Mouse (Mus musculus): ENCODE data around the gene Gm2115.

Gm2115 gene

DNA sequence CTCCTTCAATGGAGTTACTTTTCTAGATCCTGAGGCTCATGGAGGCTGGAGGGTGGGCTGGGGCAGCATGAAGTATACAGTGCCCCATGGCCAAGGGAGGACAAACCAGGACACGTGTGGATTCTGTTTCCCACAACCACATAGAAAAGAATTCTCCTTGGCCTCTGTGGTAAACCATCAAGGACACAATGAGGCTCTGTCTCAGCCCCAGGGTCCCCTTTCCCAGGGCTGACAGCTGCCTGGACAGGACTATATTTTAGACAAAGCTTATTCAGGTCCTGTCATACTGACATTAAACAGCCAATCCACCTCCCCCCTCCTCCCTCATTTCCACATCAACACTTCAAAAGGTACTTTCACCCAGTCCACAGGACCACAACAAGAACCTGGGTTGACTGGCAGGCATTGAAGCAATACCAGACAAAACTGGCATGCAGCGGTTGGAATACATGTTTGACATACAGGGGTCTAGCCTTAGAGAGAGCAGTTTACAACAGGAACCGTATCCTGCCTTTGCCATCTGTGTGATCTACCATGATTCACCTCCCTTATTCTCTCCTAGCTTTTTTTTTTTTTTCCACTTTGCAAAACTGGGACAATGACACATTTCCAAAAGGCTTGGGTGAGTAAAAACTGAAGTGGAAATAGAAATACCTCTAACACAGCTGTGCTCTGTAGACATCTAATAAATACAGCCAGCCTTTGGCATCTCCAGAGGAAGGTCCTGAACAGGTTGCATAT, 57.8 kb downstream of the Gm2115 start:
- DNase-seq (ENCODE audit: inconsistent ontology term) = peak; percentile 74

DNA sequence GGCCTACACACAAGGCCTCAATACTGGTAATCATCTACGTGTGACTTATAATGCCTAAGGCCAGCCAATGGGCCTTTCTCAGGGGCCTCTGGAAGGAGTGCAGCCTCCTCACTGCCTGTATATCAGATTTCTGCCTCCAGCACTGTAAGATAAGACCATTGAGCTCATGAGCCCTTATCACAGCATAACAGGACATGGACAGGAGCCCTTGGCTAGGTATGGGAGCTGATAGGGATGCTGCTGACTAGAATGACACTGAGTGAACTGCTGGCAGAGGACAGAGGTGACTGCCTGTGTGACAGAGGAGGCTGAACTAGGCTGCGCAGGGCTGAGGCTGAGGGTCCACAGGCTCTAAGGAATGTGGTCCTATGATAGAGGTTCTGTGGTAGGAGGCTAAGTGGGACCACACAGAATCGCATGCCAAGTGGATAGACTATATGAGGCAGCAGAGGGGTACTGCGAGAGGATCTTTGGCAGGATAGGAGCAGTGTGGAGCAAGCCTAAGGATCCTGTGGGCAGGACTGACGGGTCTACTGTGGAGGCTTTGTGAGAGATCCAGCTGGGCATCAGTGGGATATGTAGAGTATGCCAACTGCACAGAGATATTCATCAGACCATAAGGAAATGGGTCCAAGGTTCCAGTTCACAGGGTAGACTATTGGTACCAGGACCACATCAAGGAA, 58.5 kb downstream of the Gm2115 start:
- no peak for DNase-seq (ENCODE audit: inconsistent ontology term)

DNA sequence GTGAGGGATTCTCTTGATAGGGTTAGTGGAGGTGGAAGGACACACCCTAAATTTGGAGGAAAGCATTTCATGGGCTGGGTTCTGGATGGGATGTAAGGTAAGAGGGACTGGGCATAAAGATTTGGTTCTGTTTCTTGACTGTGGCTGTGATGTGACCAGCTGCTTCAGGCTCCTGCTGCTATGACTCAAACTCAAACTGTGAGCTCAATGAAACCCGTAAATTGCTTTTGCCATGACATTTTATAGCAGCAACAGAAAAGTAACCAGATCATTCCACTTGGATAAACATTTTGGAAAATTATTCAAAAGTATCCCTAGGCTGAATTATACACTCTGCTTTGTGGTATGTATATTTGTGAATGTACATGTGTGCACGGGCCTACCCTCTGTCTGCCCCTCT, 61.9 kb downstream of the Gm2115 start:
- no peak for DNase-seq (ENCODE audit: inconsistent ontology term)

DNA sequence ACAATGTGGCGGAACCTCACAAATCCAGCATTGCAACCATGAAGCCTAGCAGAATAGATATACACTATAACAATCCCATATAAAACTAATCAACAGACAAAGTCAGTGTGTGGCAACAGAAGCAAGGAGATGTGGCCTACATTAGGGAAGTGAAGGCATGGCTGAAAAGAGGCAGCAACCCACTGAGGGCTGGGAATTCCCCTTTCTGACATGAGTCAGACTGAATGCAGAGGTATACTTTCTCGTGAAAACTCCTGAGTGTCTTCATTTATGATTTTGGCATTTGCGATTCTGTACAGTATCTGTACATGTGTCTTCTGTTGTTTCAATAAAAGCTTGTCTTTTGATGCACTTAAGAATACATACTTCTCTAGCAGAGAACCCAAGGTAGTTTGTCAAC, 62.6 kb downstream of the Gm2115 start:
- DNase-seq (ENCODE audit: inconsistent ontology term) = no peak

DNA sequence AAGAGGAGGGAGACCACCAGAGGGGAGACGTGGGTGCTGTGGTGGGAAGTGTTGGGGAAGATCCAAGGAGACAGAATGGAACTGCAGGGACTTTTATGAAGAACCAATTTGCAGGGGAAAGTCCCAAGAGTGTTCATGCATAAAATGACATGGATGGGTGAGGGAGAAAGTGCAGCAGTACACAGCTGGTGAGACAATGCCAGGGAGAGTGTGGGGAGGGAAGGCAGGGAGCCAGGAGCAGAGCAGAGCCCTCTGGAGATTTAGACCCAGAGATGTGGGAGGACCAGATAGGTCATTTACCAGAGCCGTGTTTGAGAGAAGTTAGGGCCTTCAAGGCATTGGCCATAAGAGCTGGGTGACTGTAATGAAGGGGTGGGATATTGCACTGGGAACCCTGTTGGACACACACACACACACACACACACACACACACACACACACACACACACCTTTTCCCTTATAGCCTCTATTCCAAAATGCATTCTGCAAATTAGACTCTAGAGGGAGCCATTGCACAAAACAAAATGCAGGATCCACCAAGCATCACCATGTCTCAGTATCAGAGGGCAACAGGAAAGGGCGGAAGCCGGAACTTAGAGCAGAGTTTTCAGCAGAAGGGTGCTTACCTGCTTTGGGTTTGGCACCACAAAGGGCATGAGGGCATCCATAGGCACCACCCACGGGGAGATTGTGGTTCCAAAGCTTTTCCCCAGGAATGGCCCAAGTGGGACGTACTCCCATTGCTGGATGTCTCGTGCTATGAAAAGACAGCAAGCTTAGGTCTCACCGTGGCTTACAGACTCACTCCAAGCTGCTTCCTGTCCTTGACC, 65.5 kb downstream of the Gm2115 start:
- DNase-seq (ENCODE audit: inconsistent ontology term) = peak; percentile 68

DNA sequence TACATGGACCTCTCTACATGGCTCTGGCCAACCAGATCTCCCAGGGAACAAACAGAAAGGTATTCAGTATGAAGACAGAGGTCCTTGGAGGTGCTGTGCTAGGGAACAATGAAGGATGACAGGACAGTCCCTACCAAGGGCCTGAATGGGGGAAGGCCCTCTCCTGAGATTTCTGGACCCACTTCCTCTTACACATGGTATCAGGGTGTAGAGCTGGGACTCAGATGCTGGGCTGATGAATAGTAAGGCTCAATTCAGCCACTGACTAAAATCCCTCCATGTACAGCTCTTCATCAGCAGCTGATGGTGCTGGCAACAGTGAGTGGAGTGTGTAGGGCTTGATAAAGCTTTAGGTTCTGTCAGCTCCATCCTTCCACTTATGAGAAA, 66.2 kb downstream of the Gm2115 start:
- no peak for DNase-seq (ENCODE audit: inconsistent ontology term)

DNA sequence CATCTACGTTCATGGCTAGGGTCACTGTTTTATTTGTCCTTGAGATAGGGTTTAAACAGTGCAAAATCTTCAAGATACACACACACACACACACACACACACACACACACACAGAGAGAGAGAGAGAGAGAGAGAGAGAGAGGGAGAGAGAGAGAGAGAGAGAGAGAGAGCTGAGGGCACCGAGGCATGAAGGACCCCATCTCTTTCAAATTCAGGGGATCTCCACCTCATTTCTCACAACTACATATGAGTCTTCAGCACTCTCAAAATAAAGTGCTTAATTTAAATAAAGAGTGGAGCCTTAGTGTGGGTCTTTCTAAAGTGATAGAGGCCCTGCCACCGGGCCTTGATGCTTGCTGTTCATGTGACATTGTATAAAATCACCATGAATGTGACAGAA, 67.2 kb downstream of the Gm2115 start:
- DNase-seq (ENCODE audit: inconsistent ontology term) = no peak

DNA sequence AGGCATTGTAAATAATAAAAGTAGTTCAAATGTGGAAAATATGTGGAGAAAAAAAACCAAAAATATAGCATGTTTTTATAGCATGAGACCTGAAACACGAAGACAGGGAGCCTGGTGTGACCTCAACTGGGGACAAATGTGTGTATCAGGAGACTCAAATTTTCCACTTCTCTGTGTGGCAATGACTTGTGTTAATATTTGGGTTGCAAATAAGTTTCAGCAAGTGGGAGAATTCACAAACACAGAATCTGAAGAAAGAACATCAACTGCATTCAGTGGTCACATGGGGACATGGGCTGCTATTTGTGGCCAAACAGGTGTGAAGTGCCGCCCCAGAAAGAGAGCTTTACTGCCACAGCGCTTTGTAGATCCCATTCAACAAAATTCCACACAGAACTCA, 67.9 kb downstream of the Gm2115 start:
- no peak for DNase-seq (ENCODE audit: inconsistent ontology term)

DNA sequence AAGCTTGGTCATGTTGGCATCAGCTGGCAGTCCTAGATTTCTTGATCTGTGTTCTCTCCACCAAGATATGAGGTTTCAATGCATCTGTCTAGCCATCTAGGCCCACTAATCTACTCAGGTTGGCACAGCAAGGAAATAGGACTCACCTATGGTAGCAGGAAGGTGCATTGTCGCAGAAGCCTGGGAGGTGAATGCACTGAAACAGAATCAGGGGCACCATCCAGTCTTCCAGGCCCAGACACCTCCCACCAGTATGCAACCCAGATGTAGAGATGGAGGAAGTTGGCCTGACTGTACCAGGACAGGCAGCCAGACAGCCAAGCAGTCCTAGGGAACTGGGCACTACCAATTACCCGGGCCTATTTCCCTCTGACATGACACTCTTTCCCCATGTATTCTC, 71.9 kb downstream of the Gm2115 start:
- DNase-seq (ENCODE audit: inconsistent ontology term) = no peak

DNA sequence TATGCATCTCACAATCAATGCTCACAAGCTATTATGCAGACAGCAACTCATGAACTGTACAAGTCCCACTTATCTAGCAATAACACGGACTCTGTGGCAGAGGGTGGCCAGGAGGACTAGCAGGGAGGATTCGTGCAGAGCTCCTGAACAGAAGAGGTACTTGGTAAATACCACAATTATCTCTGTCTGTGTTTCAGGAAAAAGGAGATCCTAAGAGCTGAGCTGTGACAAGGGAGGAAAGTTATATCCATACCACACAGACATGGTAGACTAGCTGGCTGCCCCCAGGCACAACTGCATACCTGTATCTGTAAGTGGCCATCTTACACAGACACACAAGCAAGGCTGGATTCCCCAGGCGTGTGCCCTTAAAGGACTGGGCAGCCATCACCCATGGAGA, 72.6 kb downstream of the Gm2115 start:
- no peak for DNase-seq (ENCODE audit: inconsistent ontology term)

DNA sequence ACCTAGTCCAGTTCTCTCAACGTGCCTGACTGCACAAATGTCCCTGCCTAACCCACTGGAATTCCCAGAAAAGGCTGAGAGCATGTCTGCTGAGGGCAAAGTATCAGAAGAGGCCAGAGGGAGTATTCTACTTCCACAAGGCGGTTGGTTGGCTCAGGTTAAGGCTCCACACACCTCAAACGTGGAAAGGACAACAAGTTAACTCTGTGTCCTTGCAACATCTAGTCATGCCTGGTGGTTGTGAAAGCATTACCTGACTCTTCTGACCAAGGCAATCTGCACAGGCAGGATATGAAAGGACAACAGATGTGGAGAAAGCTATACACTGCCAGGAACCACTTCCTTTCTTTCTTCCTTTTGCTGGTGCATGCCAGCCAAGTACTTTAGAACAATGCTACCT, 75.7 kb downstream of the Gm2115 start:
- no peak for DNase-seq (ENCODE audit: inconsistent ontology term)

DNA sequence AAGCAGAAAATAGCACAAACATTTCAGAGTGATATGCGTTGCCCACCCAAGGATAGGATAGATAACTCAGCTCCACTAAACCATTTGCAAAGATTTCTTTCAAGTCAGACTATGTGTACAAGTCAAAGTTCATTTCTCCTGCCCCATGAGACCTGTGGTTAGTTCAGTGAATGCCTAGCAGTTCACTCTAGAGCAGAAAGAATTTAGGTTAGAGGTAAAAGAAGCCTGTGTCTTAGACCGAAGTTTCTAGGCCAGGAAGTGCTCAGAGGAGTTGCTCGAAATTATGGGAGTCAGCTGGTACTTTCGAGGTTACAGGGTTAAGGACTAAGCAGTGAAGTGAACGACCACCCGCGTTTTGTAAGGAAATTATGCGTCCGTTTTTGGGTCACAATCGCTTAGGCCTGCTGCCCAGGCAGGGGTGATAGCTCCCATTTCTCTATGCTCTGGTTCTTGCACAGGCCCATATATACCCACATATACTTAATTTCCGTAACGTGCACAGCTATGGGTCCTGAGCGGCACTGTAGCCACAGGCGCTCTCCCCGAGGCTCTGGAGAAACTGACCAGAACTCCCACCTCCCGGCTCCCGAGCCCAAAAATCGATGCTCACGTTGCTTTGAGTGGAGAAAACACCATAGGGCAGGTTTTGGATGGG, 76.4 kb downstream of the Gm2115 start:
- no peak for DNase-seq (ENCODE audit: inconsistent ontology term)

DNA sequence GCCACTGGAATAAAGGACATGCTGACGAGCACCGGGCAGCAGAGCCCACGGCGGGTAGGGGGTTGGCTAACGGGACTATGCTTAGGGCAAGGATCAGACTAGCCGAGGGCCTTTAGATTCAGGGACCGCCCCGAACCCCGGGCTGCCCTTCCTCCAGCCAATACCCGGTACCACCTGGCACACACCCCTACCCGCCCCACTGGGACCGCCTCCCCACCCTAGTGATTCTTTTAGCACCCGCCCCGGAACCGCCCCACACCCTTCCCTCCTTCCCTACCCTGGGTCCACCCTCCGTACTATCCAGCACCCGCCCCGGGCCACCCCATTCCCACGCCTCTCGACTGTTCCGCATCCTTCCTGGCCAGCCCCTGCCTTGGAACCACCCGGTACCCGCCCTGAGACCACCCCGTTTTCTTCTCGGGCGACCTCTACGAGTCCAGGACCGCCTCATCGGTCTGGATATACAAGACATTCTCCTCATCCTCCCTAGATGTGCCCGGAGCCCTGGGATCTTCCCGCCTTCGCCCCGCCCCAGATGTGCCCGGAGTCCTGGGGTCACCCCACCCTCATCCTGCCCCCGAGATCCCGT, 77.0 kb downstream of the Gm2115 start:
- peak; percentile 96 for DNase-seq (ENCODE audit: inconsistent ontology term)

DNA sequence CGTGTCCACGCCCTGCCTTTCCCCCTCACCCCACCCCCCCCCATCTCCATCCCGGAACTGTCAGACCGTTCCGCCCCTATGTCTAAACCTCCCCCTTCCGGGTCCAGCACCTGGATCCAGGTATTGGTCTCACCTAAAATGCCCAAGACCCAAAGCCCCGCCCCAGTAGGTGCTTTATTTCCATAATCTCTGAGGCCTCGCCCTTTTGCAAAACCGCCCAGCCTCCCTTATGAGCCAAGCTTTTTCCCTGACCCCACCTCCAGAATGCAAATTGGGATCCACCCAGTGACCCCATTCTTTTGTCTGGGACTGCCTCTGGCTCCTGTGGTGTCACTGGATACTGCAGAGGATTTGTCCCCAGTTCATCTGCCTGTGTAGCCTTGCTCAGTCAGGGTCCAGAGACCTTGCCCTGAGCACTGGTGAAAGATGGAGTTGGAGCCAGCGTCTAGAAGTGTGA, 77.6 kb downstream of the Gm2115 start, which contains the start of gene Fah:
TSS of gene Fah (minus strand) at position 430 of the 457 bp plus-strand sequence.
- peak; percentile 91 for DNase-seq (ENCODE audit: inconsistent ontology term)

DNA sequence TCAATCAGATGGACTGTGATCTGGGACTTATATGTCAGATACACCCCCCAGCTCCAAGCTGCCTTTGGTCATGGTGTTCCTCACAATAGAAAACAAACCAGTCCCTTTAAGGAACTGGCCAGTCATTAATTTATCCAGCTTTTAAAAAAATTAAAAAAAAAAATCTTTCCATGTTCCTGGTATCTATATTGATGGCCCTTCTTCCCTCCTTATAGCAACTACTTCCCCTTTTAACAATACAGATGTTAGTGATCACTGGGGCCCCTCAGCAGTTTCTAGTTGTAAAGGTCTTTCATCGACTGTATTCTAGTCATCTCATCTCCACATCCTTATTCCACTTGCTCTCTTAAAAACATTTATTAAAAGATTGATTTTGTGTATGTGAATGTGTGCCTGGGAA, 82.9 kb downstream of the Gm2115 start:
- DNase-seq (ENCODE audit: inconsistent ontology term) = no peak

DNA sequence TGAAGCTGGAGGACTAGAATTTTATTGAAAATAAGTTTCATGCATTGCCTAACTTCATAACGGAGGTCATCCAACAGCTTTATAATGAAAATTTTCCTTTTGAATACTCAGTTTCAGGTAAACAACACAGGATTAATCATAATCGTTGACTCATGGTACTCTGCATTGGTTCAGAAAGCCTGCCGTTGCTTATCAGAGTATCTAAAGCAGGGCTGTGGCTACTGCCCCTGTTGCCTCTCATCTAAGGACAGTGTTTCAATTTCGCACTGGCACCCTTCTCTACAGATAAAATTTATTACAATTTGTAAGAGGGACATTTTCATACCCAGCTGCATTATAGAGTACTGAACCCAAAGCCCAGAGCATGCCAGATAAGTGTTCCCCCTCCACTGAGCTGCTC, 83.7 kb downstream of the Gm2115 start:
- no peak for DNase-seq (ENCODE audit: inconsistent ontology term)

DNA sequence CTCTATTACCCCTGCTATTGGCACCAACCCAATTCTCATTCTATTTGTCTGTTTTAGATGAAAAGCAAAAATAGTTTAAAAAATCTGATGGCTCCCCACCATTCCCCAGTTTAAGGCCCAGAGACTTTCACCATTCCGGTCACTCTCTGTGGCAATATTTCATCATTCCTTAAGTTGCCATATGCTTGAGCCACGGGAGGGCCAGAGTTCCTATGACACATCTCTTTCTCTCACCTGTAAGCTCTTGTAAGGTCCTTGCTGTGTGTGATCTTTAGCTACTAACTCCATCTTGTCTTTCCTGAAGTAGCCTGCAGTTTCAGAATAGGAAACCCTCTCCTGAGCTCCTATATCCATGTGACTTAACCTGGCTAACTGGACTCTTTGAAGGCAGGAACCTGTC, 90.2 kb downstream of the Gm2115 start:
- no peak for DNase-seq (ENCODE audit: inconsistent ontology term)

DNA sequence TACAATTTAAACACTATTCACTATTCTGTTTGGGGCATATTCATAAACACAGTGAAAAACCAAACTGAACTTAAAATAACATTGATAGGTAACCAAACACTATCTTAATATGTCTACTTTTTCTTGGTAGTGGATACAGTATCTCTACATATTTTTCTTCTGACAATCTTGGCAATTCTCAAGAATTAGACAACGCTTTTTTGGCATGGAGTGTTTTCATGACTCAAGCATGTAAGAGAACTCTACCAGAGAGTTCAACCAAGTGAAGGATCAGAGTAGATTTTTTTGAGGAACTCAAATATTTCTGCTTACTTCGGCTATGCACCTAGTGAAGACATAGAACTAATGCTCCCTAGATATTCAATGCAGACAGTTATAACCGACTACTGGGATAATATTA, 92.2 kb downstream of the Gm2115 start:
- no peak for DNase-seq (ENCODE audit: inconsistent ontology term)

DNA sequence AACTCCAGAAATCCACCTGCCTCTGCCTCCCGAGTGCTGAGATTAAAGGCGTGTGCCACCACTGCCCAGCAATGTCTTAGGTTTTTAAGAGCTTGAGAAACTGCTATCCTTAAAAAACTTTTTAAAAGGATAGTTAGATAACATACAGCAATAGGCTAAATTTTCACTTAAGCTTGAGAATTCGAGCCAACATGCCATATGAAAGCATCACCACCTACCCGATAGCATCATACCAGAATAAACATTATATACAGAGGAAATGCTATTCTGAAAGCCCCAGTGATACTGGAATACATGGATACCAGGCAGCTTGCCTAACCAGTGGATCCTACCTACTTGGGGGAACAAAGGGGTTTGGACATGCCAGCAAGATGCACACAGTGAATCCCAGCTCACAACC, 95.0 kb downstream of the Gm2115 start:
- DNase-seq (ENCODE audit: inconsistent ontology term) = no peak

DNA sequence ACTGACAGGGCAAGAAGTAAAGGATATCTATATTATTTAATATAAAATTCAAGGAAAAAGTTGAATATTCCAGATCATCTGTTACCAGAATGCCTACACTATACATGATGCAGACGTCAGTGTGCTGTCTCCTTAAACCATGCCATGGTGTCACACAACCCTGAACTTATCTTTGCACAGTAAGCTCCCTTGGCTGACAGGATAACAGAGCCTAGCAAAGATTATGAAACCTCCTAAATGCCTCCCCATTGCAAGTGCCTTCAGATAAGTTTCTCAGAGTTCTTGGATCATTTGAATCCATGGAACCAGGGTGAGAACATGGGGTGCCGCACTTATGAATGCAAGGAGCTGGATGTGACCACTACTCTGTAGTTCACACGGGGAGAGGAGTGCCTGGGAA, 103.1 kb downstream of the Gm2115 start:
- DNase-seq (ENCODE audit: inconsistent ontology term) = no peak

Measured in Muller cell, postnatal 12 days (primary cell).